Mouse (Mus musculus) gastrocnemius, postnatal 14 days (tissue): ENCODE measurements around the gene Elmo1. TPM values are rescaled to one million over a fixed set of nuclear protein-coding genes. Genes with fewer than 3 reads are reported as not detected.
"Not testable (repeated sequence)": the region's sequence is repeated elsewhere in the genome, so short reads cannot be mapped to it uniquely, and the experiment has no call there.

Experiments
- DNase-seq: peaks from one replicate; pipeline ENCODE4 v3.0.0; 2021; ENCODE audit warnings: mixed read lengths
- intact Hi-C: fragments of 180-260 bp; cut with DNase I; formaldehyde crosslinking; loops from one replicate; pipeline ENCODE4 v1.15.1; 2025; ENCODE audit warnings: low total_unique reads
- total RNA-seq, 2 experiments: library from RNA; stranded (reverse); gene quantifications; 2 replicates each; pipeline ENCODE4 v1.2.3; 2021

Elmo1 gene
- total RNA-seq, 2 experiments from 2014 or later: 11.4 to 12.3 TPM

GRCm38 (mm10) chr13:20601421-20601820, 511.0 kb downstream of the Elmo1 start:
- intact Hi-C loops: no loop called here
- DNase-seq: no peak

GRCm38 (mm10) chr13:20606891-20607290, 516.5 kb downstream of the Elmo1 start:
- DNase-seq: no peak
- intact Hi-C loops: no loop called here

DNA sequence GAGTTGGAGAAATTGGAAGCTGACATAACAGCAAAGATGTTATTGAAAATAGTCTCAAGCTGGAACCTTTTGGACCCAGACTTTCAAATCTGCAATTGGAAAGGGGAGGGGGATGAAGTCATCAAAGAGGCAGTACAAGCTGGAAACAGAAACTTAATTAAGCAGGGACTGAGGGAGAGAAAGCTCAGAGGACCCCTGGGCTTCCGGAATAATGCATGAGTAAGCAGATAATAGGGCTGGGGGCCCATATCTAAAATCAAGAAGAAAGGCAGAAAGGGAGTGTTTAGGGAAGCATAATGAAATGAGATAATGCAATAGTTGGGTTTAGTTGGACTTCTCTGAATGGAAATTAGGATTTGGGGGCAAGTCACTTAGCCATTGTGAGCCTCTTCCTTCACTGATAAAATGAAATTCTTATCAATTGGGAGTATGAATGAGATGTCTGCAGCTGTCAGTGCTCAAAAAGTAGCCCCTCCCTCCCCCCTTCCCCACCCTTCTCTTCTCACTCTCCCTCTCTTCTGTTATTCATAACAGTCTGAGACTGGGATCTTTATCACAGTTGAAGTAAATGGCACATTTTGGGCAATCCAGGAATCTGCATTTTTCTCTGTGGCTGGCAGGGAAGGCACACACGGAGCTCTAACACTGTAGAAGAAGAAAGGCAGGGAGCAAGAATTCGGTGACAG, 518.8 kb downstream of the Elmo1 start:
- intact Hi-C loops: no loop called here
- DNase-seq: no peak

GRCm38 (mm10) chr13:20615596-20616469, 525.4 kb downstream of the Elmo1 start:
- DNase-seq: no peak
- intact Hi-C loops: no loop called here

GRCm38 (mm10) chr13:20619946-20620345, 529.5 kb downstream of the Elmo1 start:
- intact Hi-C loops: no loop called here
- no peak for DNase-seq

DNA sequence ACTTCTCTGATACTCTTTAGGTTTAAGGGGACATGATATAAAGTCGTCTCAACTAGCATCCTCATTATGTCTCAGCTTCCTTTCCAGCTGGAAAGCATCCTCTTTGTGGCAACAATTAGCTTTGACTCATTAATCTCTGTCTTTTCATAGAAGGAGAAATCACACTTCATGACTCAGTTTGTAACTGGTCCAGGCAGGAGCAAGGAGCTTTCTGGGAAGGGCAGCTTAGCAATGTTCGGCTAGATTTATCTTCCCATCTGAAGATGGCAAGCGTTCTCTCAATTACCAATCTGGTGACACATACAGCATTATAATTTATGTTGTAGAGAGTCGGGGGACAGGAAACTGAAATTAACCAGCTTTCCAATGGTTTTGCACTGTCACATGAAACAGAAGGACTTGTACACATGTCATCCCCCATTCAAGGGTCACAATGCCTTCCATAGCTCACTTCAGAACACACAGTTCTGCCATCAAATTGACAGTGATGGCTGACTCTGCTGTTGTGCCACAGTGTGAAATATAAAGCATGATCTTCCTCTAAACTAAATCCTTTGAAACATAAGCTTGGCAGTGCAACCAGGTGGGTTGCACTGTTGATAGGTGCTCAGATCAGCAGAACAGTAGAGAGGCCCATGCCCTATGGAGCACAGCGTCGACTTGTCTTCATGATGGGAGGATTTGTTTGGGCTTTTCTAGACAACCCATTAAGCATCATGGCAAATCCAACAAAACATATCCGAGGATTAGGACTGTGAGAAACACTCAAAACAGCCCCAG, 532.9 kb downstream of the Elmo1 start:
- no peak for DNase-seq
- intact Hi-C loops: no loop called here

DNA sequence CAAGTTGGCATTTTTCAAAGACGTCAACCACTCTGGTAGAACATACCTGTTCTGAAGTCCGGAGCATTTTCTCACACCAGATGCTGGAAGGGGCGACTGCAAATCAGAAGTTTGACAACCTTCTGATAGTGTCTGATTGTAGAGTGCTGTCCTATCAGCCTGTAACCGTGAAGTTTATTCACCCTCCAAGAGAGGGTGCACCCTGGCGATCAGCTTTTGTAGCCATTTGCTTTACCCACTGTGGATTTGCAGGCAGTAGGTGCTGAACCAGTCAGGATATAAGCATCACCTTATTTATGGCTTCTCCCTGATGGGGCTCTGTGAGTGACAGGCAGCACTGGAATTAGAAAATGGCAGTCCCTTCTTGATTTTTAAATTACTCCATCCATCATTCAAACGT, 537.4 kb downstream of the Elmo1 start:
- DNase-seq: no peak

DNA sequence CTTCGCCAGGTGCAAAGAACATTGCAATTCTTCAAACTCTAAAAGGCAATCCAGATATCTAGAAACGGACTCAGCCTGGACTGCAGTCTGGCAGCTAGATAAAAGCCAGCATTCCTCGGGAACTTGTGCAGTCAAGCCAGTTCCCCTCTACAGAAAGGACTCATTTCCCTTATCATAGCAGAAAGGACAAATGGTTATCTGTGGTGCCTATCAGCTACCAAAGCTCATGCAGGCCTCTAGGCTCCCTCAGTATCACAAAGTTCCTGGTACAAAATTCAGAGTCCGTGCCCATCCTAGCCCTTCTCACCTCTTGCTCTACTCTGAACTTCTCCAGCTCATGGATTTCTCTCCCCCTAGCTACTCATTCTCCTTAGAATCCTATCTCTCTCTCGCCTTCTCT, 542.1 kb downstream of the Elmo1 start:
- intact Hi-C loops: no loop called here
- DNase-seq: no peak

More for the DNA sequence above, 537.4 kb downstream of the Elmo1 start:
- intact Hi-C loops: no loop called here

GRCm38 (mm10) chr13:20634679-20635078, 544.3 kb downstream of the Elmo1 start:
- DNase-seq, intact Hi-C loops: not testable (repeated sequence)

DNA sequence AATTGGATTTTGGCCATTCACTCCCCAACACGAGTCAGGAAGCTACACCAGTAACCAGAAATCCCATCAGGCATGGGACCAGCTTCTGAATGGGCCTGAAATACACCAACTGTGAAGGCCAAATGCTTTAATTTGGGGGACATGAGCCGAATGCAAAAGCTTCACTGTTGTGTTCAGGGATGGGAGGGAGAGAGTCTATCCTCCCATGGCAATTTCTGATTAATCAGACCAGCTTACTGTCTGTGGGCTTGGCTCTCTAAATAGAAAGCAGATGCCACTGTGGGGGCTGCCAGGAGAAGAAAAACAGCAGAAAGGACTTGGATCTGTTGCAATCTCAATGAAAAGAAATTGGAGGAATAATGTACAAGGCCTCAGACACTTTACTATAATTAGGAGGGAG, 545.2 kb downstream of the Elmo1 start:
- intact Hi-C loops: no loop called here
- no peak for DNase-seq
